Mouse (Mus musculus) stomach, embryonic 14.5 days (tissue): ENCODE data around the gene Rbpj. TPM values are rescaled to one million over a fixed set of nuclear protein-coding genes. Genes with fewer than 3 reads are reported as not detected.
"Not testable (repeated sequence)": the region's sequence is repeated elsewhere in the genome, so short reads cannot be mapped to it uniquely, and the experiment has no call there.

Experiments
- ATAC-seq: fragments of 200-750 bp; cut with Nextera tagmentation; 2 replicates; pipeline ENCODE4 v1.8.0; 2017; ENCODE audit warnings: low read depth, moderate TSS enrichment; ENCODE audit not compliant: insufficient number of reproducible peaks, insufficient read depth, low FRiP score
- H3K27ac ChIP-seq: fragments of 300-500 bp; sonication (generic); 2 replicates; pipeline ENCODE4 v1.5.1; 2014; ENCODE audit warnings: mild to moderate bottlenecking, low read length, moderate library complexity, mixed read lengths
- H3K27me3 ChIP-seq: fragments of 300-500 bp; sonication (generic); 2 replicates; pipeline ENCODE4 v1.6.1; 2014; ENCODE audit warnings: low read length, control low read depth, mixed read lengths; ENCODE audit not compliant: control insufficient read depth, insufficient read depth
- H3K36me3 ChIP-seq: fragments of 300-500 bp; sonication (generic); 2 replicates; pipeline ENCODE4 v1.6.1; 2014; ENCODE audit warnings: mild to moderate bottlenecking, control low read depth, low read length, moderate library complexity, mixed read lengths; ENCODE audit not compliant: control insufficient read depth, insufficient read depth
- H3K4me1 ChIP-seq: fragments of 300-500 bp; sonication (generic); 2 replicates; pipeline ENCODE4 v1.6.1; 2014; ENCODE audit warnings: low read length, control low read depth, mixed read lengths; ENCODE audit not compliant: control insufficient read depth, insufficient read depth
- H3K4me2 ChIP-seq: fragments of 300-500 bp; sonication (generic); replicated peaks from 2 replicates; pipeline ENCODE4 v1.6.1; 2014; ENCODE audit warnings: low read depth, low read length, control low read depth
- H3K4me3 ChIP-seq: fragments of 300-500 bp; sonication (generic); 2 replicates; pipeline ENCODE4 v1.5.1; 2014; ENCODE audit warnings: low read depth, low read length, control low read depth
- H3K9ac ChIP-seq: fragments of 300-500 bp; sonication (generic); replicated peaks from 2 replicates; pipeline ENCODE4 v1.6.1; 2014; ENCODE audit warnings: low read depth, mild to moderate bottlenecking, control low read depth, low read length, moderate library complexity, mixed read lengths
- H3K9me3 ChIP-seq: fragments of 300-500 bp; sonication (generic); 2 replicates; pipeline ENCODE4 v1.6.1; 2016; ENCODE audit warnings: low read depth, low read length, control low read depth; ENCODE audit not compliant: control insufficient read depth
- WGBS: fragments of 180-500 bp; shearing (Covaris S2); extraction: QIAGEN DNeasy Blood & Tissue Kit; methylation state at CpG from one replicate; pipeline ENCODE4 v1.1.7; 2014; 5-methylcytosine and 5-hydroxymethylcytosine counted together
- polyA plus RNA-seq: library from polyadenylated mRNA; unstranded; fragments of >200 nt; fragmentation: Nextera tagmentation; extraction: Ambion mirVana; gene quantifications from 2 replicates; pipeline ENCODE4 v1.2.1, GENCODE M21; 2014

The Rbpj gene
- polyA plus RNA-seq, 1 experiment from 2014 or later: 42.4 TPM

DNA sequence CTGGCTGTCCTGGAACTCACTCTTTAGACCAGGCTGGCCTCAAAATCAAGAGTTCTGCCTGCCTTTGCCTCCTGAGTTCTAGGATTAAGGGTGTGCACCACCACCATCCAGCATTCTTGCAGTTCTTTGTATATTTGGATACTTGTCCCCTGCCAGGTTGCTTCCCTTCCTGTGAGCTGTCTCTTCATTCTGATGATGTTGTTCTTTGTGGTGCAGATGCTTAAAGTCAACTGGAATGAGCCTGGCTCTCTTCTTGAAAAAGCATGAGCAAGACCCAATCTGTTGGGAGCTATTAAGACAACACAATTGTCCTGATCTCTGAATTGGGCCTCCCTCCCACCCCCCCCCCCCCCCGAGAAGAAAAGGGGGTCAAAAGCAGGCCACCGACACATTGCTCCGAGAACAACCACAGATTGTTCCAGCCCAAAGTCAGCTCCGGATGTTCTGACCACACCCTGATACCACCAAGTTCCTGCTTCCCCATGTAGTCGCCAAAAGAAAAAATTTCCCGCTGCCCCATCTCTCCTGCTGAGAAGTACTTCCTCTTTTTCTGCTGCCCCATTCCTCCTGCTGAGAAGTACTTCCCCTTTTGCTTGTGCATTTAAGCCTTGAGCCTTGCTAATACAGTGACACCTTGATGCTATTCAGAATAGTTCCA lies 207.7 kb downstream of the Rbpj start:
- ATAC-seq, H3K36me3 ChIP-seq, H3K9me3 ChIP-seq, H3K9ac ChIP-seq, H3K4me3 ChIP-seq, H3K27ac ChIP-seq, H3K4me2 ChIP-seq, H3K4me1 ChIP-seq, H3K27me3 ChIP-seq: not testable (repeated sequence)
- 93% methylated on average over 6 of the region's 6 CpGs for WGBS

DNA sequence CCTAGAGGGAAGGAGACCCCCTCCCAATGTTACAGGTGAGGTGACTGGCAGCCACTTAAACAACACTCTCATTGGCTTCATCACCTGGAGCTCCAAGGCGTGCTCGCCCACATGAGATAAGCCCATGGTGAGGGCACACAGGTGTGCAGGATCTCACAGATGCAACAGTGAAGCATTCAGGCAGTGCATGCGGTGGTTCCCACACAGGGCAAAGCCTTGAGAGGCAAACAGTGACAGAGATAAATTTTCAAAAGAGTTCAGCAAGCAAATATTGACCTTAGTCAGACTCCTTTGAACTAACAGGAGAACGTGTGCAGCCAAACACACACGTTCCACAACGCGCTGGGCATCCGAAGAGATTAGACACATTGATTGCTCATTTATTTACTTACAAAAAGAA lies 210.7 kb downstream of the Rbpj start:
- peak; percentile 90 for ATAC-seq
- H3K9ac ChIP-seq: no peak overlapping the region
- no peaks in the 10 kb centered on the region for H3K4me1 ChIP-seq
- H3K27me3 ChIP-seq: no peaks in the 10 kb centered on the region
- no peak overlapping the region for H3K4me3 ChIP-seq
- H3K27ac ChIP-seq: no peak overlapping the region
- no peaks in the 10 kb centered on the region for H3K9me3 ChIP-seq
- no peaks in the 10 kb centered on the region for H3K36me3 ChIP-seq
- WGBS: 60% methylated on average over 8 of the region's 8 CpGs
- no peak overlapping the region for H3K4me2 ChIP-seq

DNA sequence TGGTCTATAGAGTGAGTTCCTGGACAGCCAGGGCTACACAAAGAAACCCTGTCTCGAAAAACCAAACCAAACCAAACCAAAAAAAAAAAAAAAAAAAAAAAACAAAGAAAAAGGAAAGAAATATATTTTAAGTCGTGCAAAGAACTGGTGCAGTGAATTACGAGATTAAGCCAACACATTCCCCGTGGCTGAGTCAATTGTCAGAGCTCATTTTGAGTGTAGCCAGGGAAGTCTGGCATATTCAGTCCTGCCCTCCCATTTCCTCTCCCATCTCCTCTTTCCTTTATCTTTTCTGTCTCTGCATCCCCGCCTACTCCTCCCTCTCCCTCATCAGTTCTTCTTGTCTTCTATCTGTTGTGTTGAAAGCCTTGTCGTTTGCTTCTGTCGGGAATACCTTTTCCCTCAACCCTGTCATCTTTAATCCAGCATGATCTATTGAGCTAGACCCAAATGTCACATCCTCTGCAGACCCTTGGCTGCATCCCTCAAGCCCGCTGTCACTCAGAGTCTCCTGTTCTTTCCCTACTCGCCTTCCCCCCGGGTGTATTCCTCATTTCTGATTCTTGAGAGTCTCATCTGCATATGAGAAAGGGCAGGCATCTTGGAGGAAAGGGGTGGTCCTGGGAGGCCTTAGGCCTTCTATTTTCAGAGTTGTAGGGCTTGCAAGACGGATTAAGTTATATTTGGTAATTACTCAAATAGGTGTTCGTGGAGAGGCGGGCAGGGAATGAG lies 212.2 kb downstream of the Rbpj start:
- Histone ChIP-seq H3K4me1 (no peaks in the 10 kb centered on the region), H3K4me3 (no peak overlapping the region), H3K9me3 (no peaks in the 10 kb centered on the region), H3K4me2 (no peak overlapping the region), H3K36me3 (no peaks in the 10 kb centered on the region), H3K27ac (no peak overlapping the region), H3K27me3 (no peaks in the 10 kb centered on the region), H3K9ac (no peak overlapping the region)
- 51% methylated on average over 13 of the region's 13 CpGs for WGBS
- ATAC-seq: no peak

DNA sequence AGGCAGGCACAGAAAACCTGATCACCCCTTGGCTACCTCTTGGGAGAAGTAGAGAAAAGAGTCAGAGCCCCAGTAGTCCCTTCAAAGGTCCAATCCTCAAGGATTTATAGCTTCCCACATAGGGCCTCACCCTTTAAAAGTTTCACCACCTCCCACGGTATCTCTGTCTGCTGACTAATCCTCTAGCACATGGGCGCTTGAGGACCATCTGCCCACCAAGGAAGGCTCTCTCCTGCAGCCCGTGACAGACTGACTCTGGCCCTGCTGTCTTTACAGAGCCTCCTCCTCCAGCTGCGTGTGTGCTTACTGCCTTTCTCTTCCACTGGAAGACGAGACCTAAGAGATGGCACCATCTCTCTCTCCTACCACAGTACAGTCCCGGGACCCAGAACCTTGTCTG lies 213.7 kb downstream of the Rbpj start:
- no peak for ATAC-seq
- H3K4me2 ChIP-seq: no peak overlapping the region
- H3K9ac ChIP-seq: no peak overlapping the region
- 63% methylated on average over 6 of the region's 6 CpGs for WGBS
- no peaks in the 10 kb centered on the region for H3K4me1 ChIP-seq
- H3K27ac ChIP-seq: no peak overlapping the region
- no peaks in the 10 kb centered on the region for H3K9me3 ChIP-seq
- no peaks in the 10 kb centered on the region for H3K36me3 ChIP-seq
- H3K27me3 ChIP-seq: no peaks in the 10 kb centered on the region
- no peak overlapping the region for H3K4me3 ChIP-seq

DNA sequence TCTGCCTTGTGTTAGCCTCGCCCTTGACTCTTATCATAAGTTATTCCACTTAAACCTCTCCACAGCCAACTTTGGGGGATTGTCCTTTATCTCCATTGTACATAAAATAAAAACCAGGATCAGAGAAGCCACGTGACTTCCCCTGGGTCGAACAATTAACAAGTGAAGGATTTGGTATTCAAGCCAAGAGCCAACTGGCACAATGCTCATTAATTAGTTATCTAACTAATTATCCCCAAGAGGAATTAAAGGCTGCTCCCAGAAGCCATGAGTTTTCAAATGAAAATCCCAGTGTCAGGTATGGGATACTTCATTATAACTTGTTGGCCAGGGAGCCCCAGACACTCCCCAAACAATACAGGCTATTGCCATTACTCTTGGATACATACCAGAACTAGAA lies 218.0 kb downstream of the Rbpj start:
- Histone ChIP-seq H3K4me2 (no peak overlapping the region), H3K36me3 (no peaks in the 10 kb centered on the region), H3K9ac (no peak overlapping the region), H3K4me1 (peaks cover 9% of the 10 kb centered on the region; the same call in 1 of the 2 replicates), H3K9me3 (no peaks in the 10 kb centered on the region), H3K27me3 (no peaks in the 10 kb centered on the region), H3K4me3 (no peak overlapping the region), H3K27ac (no peak overlapping the region)
- WGBS: 62% methylated on average over 3 of the region's 3 CpGs
- no peak for ATAC-seq

DNA sequence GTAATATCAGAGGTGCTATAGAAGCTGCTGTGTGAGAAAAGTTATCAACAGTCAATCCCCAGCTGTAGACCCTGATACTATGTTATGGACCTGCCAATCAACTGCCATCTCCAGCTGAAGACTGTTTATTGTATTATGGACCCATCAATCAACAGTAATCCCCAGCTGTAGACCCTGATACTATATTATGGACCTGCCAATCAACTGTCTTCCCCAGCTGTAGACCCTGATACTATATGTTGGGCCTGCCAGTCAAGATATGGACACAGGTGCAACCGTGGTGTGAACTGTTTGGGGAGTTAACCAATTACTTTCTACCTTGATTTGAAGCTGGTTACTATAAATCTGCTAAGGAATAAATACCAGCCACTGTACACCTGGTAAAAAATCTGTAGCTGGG lies 218.5 kb downstream of the Rbpj start:
- Histone ChIP-seq H3K9me3 (no peaks in the 10 kb centered on the region), H3K4me2 (no peak overlapping the region), H3K4me3 (no peak overlapping the region), H3K27ac (no peak overlapping the region), H3K9ac (no peak overlapping the region), H3K27me3 (no peaks in the 10 kb centered on the region), H3K4me1 (peaks cover 9% of the 10 kb centered on the region; the same call in 1 of the 2 replicates), H3K36me3 (no peaks in the 10 kb centered on the region)
- WGBS: 58% methylated on average over 1 of the region's 1 CpGs
- ATAC-seq: no peak

- ATAC-seq: no peak
- WGBS: 68% methylated on average over 4 of the region's 4 CpGs
- Histone ChIP-seq H3K27me3 (no peaks in the 10 kb centered on the region), H3K4me2 (no peak overlapping the region), H3K9ac (no peak overlapping the region), H3K4me1 (peaks cover 9% of the 10 kb centered on the region; the same call in 1 of the 2 replicates), H3K36me3 (no peaks in the 10 kb centered on the region), H3K27ac (peak overlapping the region; percentile 30; the same call in 1 of the 2 replicates), H3K4me3 (no peak overlapping the region), H3K9me3 (no peaks in the 10 kb centered on the region)
Measured at GRCm38 (mm10) chr5:53685623-53686022, 219.7 kb downstream of the Rbpj start.

DNA sequence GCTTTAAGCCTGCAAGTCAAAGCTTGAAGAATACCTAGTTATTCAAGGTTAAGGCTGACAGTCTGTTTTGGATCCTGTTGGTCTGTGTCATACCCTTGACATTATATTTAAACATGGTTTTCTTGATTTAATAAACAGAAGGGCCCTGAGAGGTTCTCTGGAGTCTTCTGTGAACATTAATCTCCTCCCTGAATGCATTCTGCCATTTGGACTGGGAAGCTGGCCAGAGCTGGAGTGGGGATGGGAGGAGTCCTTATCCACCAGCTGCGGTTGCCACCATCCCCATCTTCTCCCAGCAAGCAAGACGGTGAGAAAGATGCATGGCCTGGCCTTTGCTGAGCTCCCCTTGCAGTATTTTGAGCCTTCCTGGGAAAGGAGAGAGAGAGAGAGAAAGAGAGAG lies 220.4 kb downstream of the Rbpj start:
- H3K27ac ChIP-seq: peak overlapping the region; percentile 30; the same call in 1 of the 2 replicates
- ATAC-seq: peak; percentile 53; the same call in 1 of the 2 replicates

More for the DNA sequence above, 220.4 kb downstream of the Rbpj start:
- Histone ChIP-seq H3K4me1 (peaks cover 9% of the 10 kb centered on the region; the same call in 1 of the 2 replicates), H3K4me3 (no peak overlapping the region), H3K9ac (no peak overlapping the region), H3K36me3 (no peaks in the 10 kb centered on the region), H3K27me3 (no peaks in the 10 kb centered on the region), H3K4me2 (no peak overlapping the region), H3K9me3 (no peaks in the 10 kb centered on the region)
- 22% methylated on average over 2 of the region's 2 CpGs for WGBS
